Mouse (Mus musculus) erythroblast, embryonic 14.5 days (primary cell): ENCODE results near the gene Ccdc171.

Source experiments
- GATA1 ChIP-seq: IDR thresholded peaks from 2 replicates; pipeline ENCODE4 v1.6.1; 2012; ENCODE audit warnings: low read length, inconsistent platforms, mixed read lengths
- TAL1 ChIP-seq: IDR thresholded peaks from 3 replicates; pipeline ENCODE4 v1.6.1; 2012; ENCODE audit warnings: low read length, inconsistent platforms, mixed read lengths

GRCm38 (mm10) chr4:83775136-83775535 is 249.8 kb downstream of the Ccdc171 start:
- TF ChIP-seq GATA1, result no peak
- TF ChIP-seq TAL1, result no peak
